Mouse (Mus musculus) left cerebral cortex, adult 8-10 months (tissue): ENCODE results near the gene Ripor1. TPM values are rescaled to one million over a fixed set of nuclear protein-coding genes. Genes with fewer than 3 reads are reported as not detected.

Experiments used
- DNase-seq, 2 experiments: peaks; one replicate each; pipeline ENCODE4 v3.0.0; 2022; ENCODE audit warnings: low spot score in 2 of 2
- microRNA-seq, 2 experiments: library from miRNA; unstranded; fragments of <30 nt; microRNA quantifications; one replicate each; pipeline ENCODE4 v1.2.0; 2022
- total RNA-seq, 4 experiments: library from RNA; stranded (reverse); gene quantifications; 2 replicates each; pipeline ENCODE4 v1.2.4; 2022

The Ripor1 gene
- total RNA-seq, 4 experiments from 2014 or later, result 65.5 to 70.5 (median 67.3) TPM

GRCm38 (mm10) chr8:105624401-105624800 is 19.3 kb downstream of the Ripor1 start:
- peak in 1 of 2 experiments; percentile 93 for DNase-seq

- no peak for DNase-seq
These were observed 19.8 kb downstream of the Ripor1 start for GRCm38 (mm10) chr8:105624831-105625230.

- DNase-seq, result no peak
These were observed 21.0 kb downstream of the Ripor1 start for GRCm38 (mm10) chr8:105626086-105626485.

GRCm38 (mm10) chr8:105629337-105629736 is 24.3 kb downstream of the Ripor1 start:
- no peak for DNase-seq

- no peak for DNase-seq
These were observed 29.9 kb downstream of the Ripor1 start for GRCm38 (mm10) chr8:105634771-105635458.

- no peak for DNase-seq
These were observed 30.4 kb downstream of the Ripor1 start for GRCm38 (mm10) chr8:105635481-105635880.

GRCm38 (mm10) chr8:105636018-105636962 is 31.2 kb downstream of the Ripor1 start, which contains the start of gene Ctcf:
Gene Ctcf, plus strand, starts transcription at chr8:105636568.
- peak; percentile 81 to 88 for DNase-seq

- DNase-seq, result peak in 1 of 2 experiments; percentile 31
These were observed 32.0 kb downstream of the Ripor1 start, which contains the start of gene Agrp for GRCm38 (mm10) chr8:105636963-105637510. Gene Agrp, minus strand, starts transcription at chr8:105637393.

GRCm38 (mm10) chr8:105637601-105638041 is 32.6 kb downstream of the Ripor1 start:
- DNase-seq, result no peak

GRCm38 (mm10) chr8:105638510-105638909 is 33.5 kb downstream of the Ripor1 start:
- DNase-seq, result no peak

GRCm38 (mm10) chr8:105639835-105640234 is 34.8 kb downstream of the Ripor1 start:
- no peak for DNase-seq

GRCm38 (mm10) chr8:105640511-105640910 is 35.5 kb downstream of the Ripor1 start:
- no peak for DNase-seq

- no peak for DNase-seq
These were observed 40.1 kb downstream of the Ripor1 start for GRCm38 (mm10) chr8:105645205-105645604.

- DNase-seq, result no peak
These were observed 43.9 kb downstream of the Ripor1 start for GRCm38 (mm10) chr8:105648929-105649328.

GRCm38 (mm10) chr8:105657641-105658040 is 52.6 kb downstream of the Ripor1 start:
- no peak for DNase-seq

- no peak for DNase-seq
These were observed 56.1 kb downstream of the Ripor1 start for GRCm38 (mm10) chr8:105661167-105661566.

Small RNAs within 50 kb of the gene (microRNA-seq; reads per million reads assigned to microRNA genes)
- 0.66 to 3.2 reads per million in 2 experiments for gene Mir1966

Other genes starting within 250 kb of the Ripor1 start
- 1 to 10 TPM; 1.3 to 2.5 (median 1.6) TPM for gene Plekhg4, start 232.0 kb upstream of the Ripor1 start, total RNA-seq
- gene Kctd19, start 191.8 kb upstream of the Ripor1 start, total RNA-seq, result not detected
- under 1 TPM; 0.40 to 0.82 (median 0.62) TPM for gene Lrrc36, start 191.7 kb upstream of the Ripor1 start, total RNA-seq
- 10 to 100 TPM; 59.3 to 66.5 (median 60.9) TPM for gene Tppp3, start 133.7 kb upstream of the Ripor1 start, total RNA-seq
- gene Zdhhc1, start 108.4 kb upstream of the Ripor1 start, total RNA-seq, result 10 to 100 TPM; 38.3 to 45.8 (median 42.9) TPM
- gene Hsd11b2, start 86.5 kb upstream of the Ripor1 start, total RNA-seq, result not detected
- gene Atp6v0d1, start 39.2 kb upstream of the Ripor1 start, total RNA-seq, result 100 to 1,000 TPM; 297 to 314 (median 303) TPM
- gene Ctcf, start 31.3 kb downstream of the Ripor1 start, total RNA-seq, result 10 to 100 TPM; 65.3 to 80.8 (median 68.8) TPM
- gene Agrp, start 32.1 kb downstream of the Ripor1 start, total RNA-seq, result not detected
- gene Carmil2, start 81.0 kb downstream of the Ripor1 start, total RNA-seq, result 10 to 100 TPM; 57.2 to 62.8 (median 58.3) TPM
- gene Acd, start 95.8 kb downstream of the Ripor1 start, total RNA-seq, result 10 to 100 TPM; 49.0 to 53.8 (median 50.9) TPM
- gene Pard6a, start 95.9 kb downstream of the Ripor1 start, total RNA-seq, result 10 to 100 TPM; 34.7 to 42.3 (median 39.2) TPM
- under 1 TPM in 2 of 4 experiments, not detected in 2; 0.44 to 0.46 TPM for gene 4933405L10Rik, start 102.4 kb downstream of the Ripor1 start, total RNA-seq
- gene Enkd1, start 103.0 kb downstream of the Ripor1 start, total RNA-seq, result 10 to 100 TPM in 1 of 4 experiments, 1 to 10 TPM in 3; 9.0 to 11.2 (median 9.3) TPM
- gene Gfod2, start 153.4 kb downstream of the Ripor1 start, total RNA-seq, result 10 to 100 TPM; 14.5 to 21.4 (median 18.3) TPM
- 10 to 100 TPM; 20.1 to 24.4 (median 22.4) TPM for gene Ranbp10, start 222.1 kb downstream of the Ripor1 start, total RNA-seq
- under 1 TPM in 1 of 4 experiments, not detected in 3; 0.16 TPM for gene Tsnaxip1, start 222.5 kb downstream of the Ripor1 start, total RNA-seq
- gene Cenpt, start 248.0 kb downstream of the Ripor1 start, total RNA-seq, result 10 to 100 TPM; 14.4 to 17.8 (median 16.0) TPM
- gene Thap11, start 249.9 kb downstream of the Ripor1 start, total RNA-seq, result 10 to 100 TPM; 36.8 to 41.5 (median 37.4) TPM